Mouse (Mus musculus) retina, postnatal 1 day (tissue): ENCODE data around the gene Astn1.
A peak's percentile ranks its signal among the peaks of the same experiment; 100 is the strongest.

Experiments used
- DNase-seq: peaks from one replicate; pipeline ENCODE4 v3.0.0-alpha.2; 2012

Astn1 gene

GRCm38 (mm10) chr1:158545095-158545494 is 183.0 kb downstream of the Astn1 start:
- no peak for DNase-seq

- peak; percentile 88 for DNase-seq
Observed at GRCm38 (mm10) chr1:158546513-158546912, 184.4 kb downstream of the Astn1 start.

- DNase-seq = no peak
Observed at GRCm38 (mm10) chr1:158547592-158548211, 185.6 kb downstream of the Astn1 start.

- no peak for DNase-seq
Observed at GRCm38 (mm10) chr1:158548319-158548718, 186.2 kb downstream of the Astn1 start.

GRCm38 (mm10) chr1:158549616-158550015 is 187.5 kb downstream of the Astn1 start:
- no peak for DNase-seq

GRCm38 (mm10) chr1:158551951-158552350 is 189.9 kb downstream of the Astn1 start:
- no peak for DNase-seq

GRCm38 (mm10) chr1:158553341-158553740 is 191.3 kb downstream of the Astn1 start:
- DNase-seq = no peak

GRCm38 (mm10) chr1:158554020-158554505 is 192.0 kb downstream of the Astn1 start:
- DNase-seq = peak; percentile 69

GRCm38 (mm10) chr1:158573168-158573567 is 211.1 kb downstream of the Astn1 start:
- no peak for DNase-seq

GRCm38 (mm10) chr1:158573597-158573996 is 211.5 kb downstream of the Astn1 start:
- DNase-seq = no peak

GRCm38 (mm10) chr1:158575997-158576396 is 213.9 kb downstream of the Astn1 start:
- no peak for DNase-seq

GRCm38 (mm10) chr1:158581806-158582205 is 219.7 kb downstream of the Astn1 start:
- no peak for DNase-seq

- no peak for DNase-seq
Observed at GRCm38 (mm10) chr1:158588903-158589302, 226.8 kb downstream of the Astn1 start.

GRCm38 (mm10) chr1:158596726-158597448 is 234.8 kb downstream of the Astn1 start:
- DNase-seq = peak; percentile 63

- peak; percentile 32 for DNase-seq
Observed at GRCm38 (mm10) chr1:158597996-158598395, 235.9 kb downstream of the Astn1 start.

- peak; percentile 61 for DNase-seq
Observed at GRCm38 (mm10) chr1:158599435-158599834, 237.4 kb downstream of the Astn1 start.

GRCm38 (mm10) chr1:158603056-158603455 is 241.0 kb downstream of the Astn1 start:
- DNase-seq = no peak

- DNase-seq = no peak
Observed at GRCm38 (mm10) chr1:158604149-158604548, 242.1 kb downstream of the Astn1 start.

- no peak for DNase-seq
Observed at GRCm38 (mm10) chr1:158605597-158605996, 243.5 kb downstream of the Astn1 start.

GRCm38 (mm10) chr1:158606324-158606723 is 244.3 kb downstream of the Astn1 start:
- no peak for DNase-seq

- DNase-seq = no peak
Observed at GRCm38 (mm10) chr1:158607201-158607600, 245.1 kb downstream of the Astn1 start.

- no peak for DNase-seq
Observed at GRCm38 (mm10) chr1:158615202-158615601, 253.1 kb downstream of the Astn1 start.

- DNase-seq = no peak
Observed at GRCm38 (mm10) chr1:158617943-158618342, 255.9 kb downstream of the Astn1 start.

- no peak for DNase-seq
Observed at GRCm38 (mm10) chr1:158632935-158633334, 270.9 kb downstream of the Astn1 start.
